Mouse (Mus musculus): Measurements from ENCODE around the gene Mybpc2. TPM values are rescaled to one million over a fixed set of nuclear protein-coding genes. Genes with fewer than 3 reads are reported as not detected.

The Mybpc2 gene
- total and polyA plus RNA-seq, 3 experiments = 0.05 TPM; not detected in 2

- ATAC-seq (ENCODE audit: extremely low read depth, insufficient number of reproducible peaks, low FRiP score, poor library complexity, severe bottlenecking) (no peak), DNase-seq (ENCODE audit: low spot score) (no peak)
- peaks cover 12% of the 10 kb centered on the region; the same call in 1 of the 2 replicates for H3K9me3 ChIP-seq (replicated peaks)
- TF ChIP-seq CTCF (IDR thresholded peaks at IDR 0.05; ENCODE audit: low read depth, low read length) = no peak
- no peak for TF ChIP-seq GATA1 (IDR thresholded peaks at IDR 0.05; ENCODE audit: borderline replicate concordance, low read length)
- no peak for TF ChIP-seq POLR2AphosphoS5 (IDR thresholded peaks at IDR 0.05; ENCODE audit: insufficient replicate concordance, low read depth, low read length)
- TF ChIP-seq TAL1 (conservative IDR thresholded peaks at IDR 0.05; ENCODE audit: low read depth, low read length) = no peak
- TF ChIP-seq GATA2 (IDR thresholded peaks at IDR 0.05; ENCODE audit: borderline replicate concordance, low read depth, low read length) = no peak
- no peaks in the 10 kb centered on the region for H3K36me3 ChIP-seq (replicated peaks)
- H3K4me1 ChIP-seq (ENCODE audit: insufficient read depth, low read depth, low read length) = peaks cover 11% of the 10 kb centered on the region
- H3K27me3 ChIP-seq (ENCODE audit: insufficient read depth, low read length) = peaks cover 28% of the 10 kb centered on the region; the same call in 1 of the 2 replicates
- H3K4me3 ChIP-seq (ENCODE audit: low read depth, low read length) = peak overlapping the region; percentile 31
Measured at GRCm38 (mm10) chr7:44461503-44462217, 62.8 kb downstream of the Mybpc2 start.

- H3K4me1 ChIP-seq (ENCODE audit: insufficient read depth, low read depth, low read length) = peaks cover 7% of the 10 kb centered on the region
- TF ChIP-seq TAL1 (conservative IDR thresholded peaks at IDR 0.05; ENCODE audit: low read depth, low read length) (no peak), GATA1 (IDR thresholded peaks at IDR 0.05; ENCODE audit: borderline replicate concordance, low read length) (no peak), GATA2 (IDR thresholded peaks at IDR 0.05; ENCODE audit: borderline replicate concordance, low read depth, low read length) (no peak), CTCF (IDR thresholded peaks at IDR 0.05; ENCODE audit: low read depth, low read length) (no peak), POLR2AphosphoS5 (IDR thresholded peaks at IDR 0.05; ENCODE audit: insufficient replicate concordance, low read depth, low read length) (no peak)
- H3K9me3 ChIP-seq (replicated peaks) = peaks cover 12% of the 10 kb centered on the region; the same call in 1 of the 2 replicates
- DNase-seq (ENCODE audit: low spot score) = no peak
- no peaks in the 10 kb centered on the region for H3K36me3 ChIP-seq (replicated peaks)
- peaks cover 28% of the 10 kb centered on the region; the same call in 1 of the 2 replicates for H3K27me3 ChIP-seq (ENCODE audit: insufficient read depth, low read length)
- H3K4me3 ChIP-seq (ENCODE audit: low read depth, low read length) = no peak overlapping the region
- ATAC-seq (ENCODE audit: extremely low read depth, insufficient number of reproducible peaks, low FRiP score, poor library complexity, severe bottlenecking) = no peak
Measured at GRCm38 (mm10) chr7:44460767-44461502, 63.5 kb downstream of the Mybpc2 start.

- Histone ChIP-seq H3K4me3 (ENCODE audit: low read depth, low read length) (no peak overlapping the region), H3K27me3 (ENCODE audit: insufficient read depth, low read length) (peaks cover 28% of the 10 kb centered on the region; the same call in 1 of the 2 replicates), H3K9me3 (replicated peaks) (peaks cover 12% of the 10 kb centered on the region; the same call in 1 of the 2 replicates), H3K36me3 (replicated peaks) (no peaks in the 10 kb centered on the region), H3K4me1 (ENCODE audit: insufficient read depth, low read depth, low read length) (peaks cover 7% of the 10 kb centered on the region)
- no peak for TF ChIP-seq GATA2 (IDR thresholded peaks at IDR 0.05; ENCODE audit: borderline replicate concordance, low read depth, low read length)
- no peak for TF ChIP-seq POLR2AphosphoS5 (IDR thresholded peaks at IDR 0.05; ENCODE audit: insufficient replicate concordance, low read depth, low read length)
- TF ChIP-seq TAL1 (conservative IDR thresholded peaks at IDR 0.05; ENCODE audit: low read depth, low read length) = no peak
- no peak for TF ChIP-seq GATA1 (IDR thresholded peaks at IDR 0.05; ENCODE audit: borderline replicate concordance, low read length)
- TF ChIP-seq CTCF (IDR thresholded peaks at IDR 0.05; ENCODE audit: low read depth, low read length) = no peak
- DNase-seq (ENCODE audit: low spot score) = no peak
- no peak for ATAC-seq (ENCODE audit: extremely low read depth, insufficient number of reproducible peaks, low FRiP score, poor library complexity, severe bottlenecking)
Measured at GRCm38 (mm10) chr7:44460067-44460466, 64.4 kb downstream of the Mybpc2 start.

- H3K4me1 ChIP-seq (ENCODE audit: insufficient read depth, low read depth, low read length) = peaks cover 5% of the 10 kb centered on the region
- H3K9me3 ChIP-seq (replicated peaks) = peaks cover 2% of the 10 kb centered on the region; the same call in 1 of the 2 replicates
- H3K4me3 ChIP-seq (ENCODE audit: low read depth, low read length) = no peak overlapping the region
- peaks cover 30% of the 10 kb centered on the region; the same call in 1 of the 2 replicates for H3K27me3 ChIP-seq (ENCODE audit: insufficient read depth, low read length)
- DNase-seq (ENCODE audit: low spot score) (no peak), ATAC-seq (ENCODE audit: extremely low read depth, insufficient number of reproducible peaks, low FRiP score, poor library complexity, severe bottlenecking) (no peak)
- no peaks in the 10 kb centered on the region for H3K36me3 ChIP-seq (replicated peaks)
- no peak for TF ChIP-seq GATA2 (IDR thresholded peaks at IDR 0.05; ENCODE audit: borderline replicate concordance, low read depth, low read length)
- no peak for TF ChIP-seq TAL1 (conservative IDR thresholded peaks at IDR 0.05; ENCODE audit: low read depth, low read length)
- TF ChIP-seq GATA1 (IDR thresholded peaks at IDR 0.05; ENCODE audit: borderline replicate concordance, low read length) = no peak
- no peak for TF ChIP-seq POLR2AphosphoS5 (IDR thresholded peaks at IDR 0.05; ENCODE audit: insufficient replicate concordance, low read depth, low read length)
- TF ChIP-seq CTCF (IDR thresholded peaks at IDR 0.05; ENCODE audit: low read depth, low read length) = no peak
Measured at GRCm38 (mm10) chr7:44456302-44456701, 68.2 kb downstream of the Mybpc2 start.

GRCm38 (mm10) chr7:44453256-44453655 lies 71.2 kb downstream of the Mybpc2 start:
- no peaks in the 10 kb centered on the region for H3K36me3 ChIP-seq (replicated peaks)
- TF ChIP-seq GATA2 (IDR thresholded peaks at IDR 0.05; ENCODE audit: borderline replicate concordance, low read depth, low read length) = no peak
- no peak for TF ChIP-seq CTCF (IDR thresholded peaks at IDR 0.05; ENCODE audit: low read depth, low read length)
- no peak for TF ChIP-seq POLR2AphosphoS5 (IDR thresholded peaks at IDR 0.05; ENCODE audit: insufficient replicate concordance, low read depth, low read length)
- no peak for TF ChIP-seq GATA1 (IDR thresholded peaks at IDR 0.05; ENCODE audit: borderline replicate concordance, low read length)
- TF ChIP-seq TAL1 (conservative IDR thresholded peaks at IDR 0.05; ENCODE audit: low read depth, low read length) = no peak
- H3K4me1 ChIP-seq (ENCODE audit: insufficient read depth, low read depth, low read length) = peaks cover 5% of the 10 kb centered on the region
- no peak overlapping the region for H3K4me3 ChIP-seq (ENCODE audit: low read depth, low read length)
- H3K27me3 ChIP-seq (ENCODE audit: insufficient read depth, low read length) = peaks cover 17% of the 10 kb centered on the region; the same call in 1 of the 2 replicates
- no peaks in the 10 kb centered on the region for H3K9me3 ChIP-seq (replicated peaks)
- DNase-seq (ENCODE audit: low spot score) (no peak), ATAC-seq (ENCODE audit: extremely low read depth, insufficient number of reproducible peaks, low FRiP score, poor library complexity, severe bottlenecking) (no peak)

Other genes starting within 250 kb of the Mybpc2 start
- 3.1 and 5.3 TPM in 2 replicates for gene Clec11a, start 217.8 kb downstream of the Mybpc2 start, total RNA-seq (2014; fragmentation: Nextera tagmentation)
- 2.6 and 3.3 TPM in 2 replicates for gene Clec11a, start 217.8 kb downstream of the Mybpc2 start, total RNA-seq (2017)
- gene Clec11a, start 217.8 kb downstream of the Mybpc2 start, polyA plus RNA-seq (2012) = 1.8 and 2.2 TPM in 2 replicates
- gene Shank1, start 214.4 kb downstream of the Mybpc2 start, total RNA-seq (2014; fragmentation: Nextera tagmentation) = 0.08 TPM in 1 of 2 replicates, not detected in the other
- gene Shank1, start 214.4 kb downstream of the Mybpc2 start, total RNA-seq (2017) = under 0.01 and 0.11 TPM in 2 replicates
- gene Shank1, start 214.4 kb downstream of the Mybpc2 start, polyA plus RNA-seq (2012) = 0.13 and 0.20 TPM in 2 replicates
- gene Syt3, start 140.6 kb downstream of the Mybpc2 start, total RNA-seq (2014; fragmentation: Nextera tagmentation) = not detected in 2 replicates
- gene Syt3, start 140.6 kb downstream of the Mybpc2 start, total RNA-seq (2017) = not detected in 2 replicates
- gene Syt3, start 140.6 kb downstream of the Mybpc2 start, polyA plus RNA-seq (2012) = 0.02 TPM in 1 of 2 replicates, not detected in the other
- gene 1700008O03Rik, start 138.8 kb downstream of the Mybpc2 start, total RNA-seq (2014; fragmentation: Nextera tagmentation) = 2.5 TPM in 1 of 2 replicates, not detected in the other
- gene 1700008O03Rik, start 138.8 kb downstream of the Mybpc2 start, total RNA-seq (2017) = 0.11 and 0.41 TPM in 2 replicates
- gene 1700008O03Rik, start 138.8 kb downstream of the Mybpc2 start, polyA plus RNA-seq (2012) = 0.49 and 0.61 TPM in 2 replicates
- not detected in 2 replicates for gene Lrrc4b, start 95.6 kb downstream of the Mybpc2 start, total RNA-seq (2014; fragmentation: Nextera tagmentation)
- 0.05 TPM in 1 of 2 replicates, not detected in the other for gene Lrrc4b, start 95.6 kb downstream of the Mybpc2 start, total RNA-seq (2017)
- not detected in 2 replicates for gene Lrrc4b, start 95.6 kb downstream of the Mybpc2 start, polyA plus RNA-seq (2012)
- not detected in 2 replicates for gene Aspdh, start 59.3 kb downstream of the Mybpc2 start, total RNA-seq (2014; fragmentation: Nextera tagmentation)
- gene Aspdh, start 59.3 kb downstream of the Mybpc2 start, total RNA-seq (2017) = not detected in 2 replicates
- not detected in 2 replicates for gene Aspdh, start 59.3 kb downstream of the Mybpc2 start, polyA plus RNA-seq (2012)
- 48.5 and 55.0 TPM in 2 replicates for gene Josd2, start 56.7 kb downstream of the Mybpc2 start, total RNA-seq (2014; fragmentation: Nextera tagmentation)
- gene Josd2, start 56.7 kb downstream of the Mybpc2 start, total RNA-seq (2017) = 22.1 and 27.2 TPM in 2 replicates
- 162 and 230 TPM in 2 replicates for gene Josd2, start 56.7 kb downstream of the Mybpc2 start, polyA plus RNA-seq (2012)
- 33.3 and 33.7 TPM in 2 replicates for gene Emc10, start 28.1 kb downstream of the Mybpc2 start, total RNA-seq (2014; fragmentation: Nextera tagmentation)
- gene Emc10, start 28.1 kb downstream of the Mybpc2 start, total RNA-seq (2017) = 18.5 and 19.0 TPM in 2 replicates
- 147 and 166 TPM in 2 replicates for gene Emc10, start 28.1 kb downstream of the Mybpc2 start, polyA plus RNA-seq (2012)
- gene Fam71e1, start 28.1 kb downstream of the Mybpc2 start, total RNA-seq (2014; fragmentation: Nextera tagmentation) = 6.8 and 12.7 TPM in 2 replicates
- gene Fam71e1, start 28.1 kb downstream of the Mybpc2 start, total RNA-seq (2017) = 1.3 and 5.5 TPM in 2 replicates
- gene Fam71e1, start 28.1 kb downstream of the Mybpc2 start, polyA plus RNA-seq (2012) = 6.9 and 7.4 TPM in 2 replicates
- not detected in 2 replicates for gene Spib, start 7.4 kb upstream of the Mybpc2 start, total RNA-seq (2014; fragmentation: Nextera tagmentation)
- not detected in 2 replicates for gene Spib, start 7.4 kb upstream of the Mybpc2 start, total RNA-seq (2017)
- gene Spib, start 7.4 kb upstream of the Mybpc2 start, polyA plus RNA-seq (2012) = not detected in 2 replicates
- gene Pold1, start 24.2 kb upstream of the Mybpc2 start, total RNA-seq (2014; fragmentation: Nextera tagmentation) = 70.1 and 106 TPM in 2 replicates
- 54.6 and 72.4 TPM in 2 replicates for gene Pold1, start 24.2 kb upstream of the Mybpc2 start, total RNA-seq (2017)
- 252 and 268 TPM in 2 replicates for gene Pold1, start 24.2 kb upstream of the Mybpc2 start, polyA plus RNA-seq (2012)
- 98.5 and 107 TPM in 2 replicates for gene Nr1h2, start 29.3 kb upstream of the Mybpc2 start, total RNA-seq (2014; fragmentation: Nextera tagmentation)
- 34.0 and 39.0 TPM in 2 replicates for gene Nr1h2, start 29.3 kb upstream of the Mybpc2 start, total RNA-seq (2017)
- 223 and 232 TPM in 2 replicates for gene Nr1h2, start 29.3 kb upstream of the Mybpc2 start, polyA plus RNA-seq (2012)
- 1.3 and 2.7 TPM in 2 replicates for gene Napsa, start 47.7 kb upstream of the Mybpc2 start, total RNA-seq (2014; fragmentation: Nextera tagmentation)
- 0.16 and 0.70 TPM in 2 replicates for gene Napsa, start 47.7 kb upstream of the Mybpc2 start, total RNA-seq (2017)
- gene Napsa, start 47.7 kb upstream of the Mybpc2 start, polyA plus RNA-seq (2012) = 0.10 and 0.35 TPM in 2 replicates
- 0.53 TPM in 1 of 2 replicates, not detected in the other for gene Kcnc3, start 66.0 kb upstream of the Mybpc2 start, total RNA-seq (2014; fragmentation: Nextera tagmentation)
- 0.05 TPM in 1 of 2 replicates, not detected in the other for gene Kcnc3, start 66.0 kb upstream of the Mybpc2 start, total RNA-seq (2017)
- not detected in 2 replicates for gene Kcnc3, start 66.0 kb upstream of the Mybpc2 start, polyA plus RNA-seq (2012)
- not detected in 2 replicates for gene Myh14, start 146.2 kb upstream of the Mybpc2 start, total RNA-seq (2014; fragmentation: Nextera tagmentation)
- gene Myh14, start 146.2 kb upstream of the Mybpc2 start, total RNA-seq (2017) = not detected in 2 replicates
- gene Myh14, start 146.2 kb upstream of the Mybpc2 start, polyA plus RNA-seq (2012) = not detected in 2 replicates
- not detected in 2 replicates for gene Izumo2, start 184.1 kb upstream of the Mybpc2 start, total RNA-seq (2014; fragmentation: Nextera tagmentation)
- not detected in 2 replicates for gene Izumo2, start 184.1 kb upstream of the Mybpc2 start, total RNA-seq (2017)
- not detected in 2 replicates for gene Izumo2, start 184.1 kb upstream of the Mybpc2 start, polyA plus RNA-seq (2012)
- gene Vrk3, start 223.8 kb upstream of the Mybpc2 start, total RNA-seq (2014; fragmentation: Nextera tagmentation) = 44.9 and 48.7 TPM in 2 replicates
- gene Vrk3, start 223.8 kb upstream of the Mybpc2 start, total RNA-seq (2017) = 48.8 and 49.0 TPM in 2 replicates
- 72.0 and 82.5 TPM in 2 replicates for gene Vrk3, start 223.8 kb upstream of the Mybpc2 start, polyA plus RNA-seq (2012)
- 3.9 and 4.1 TPM in 2 replicates for gene Zfp473, start 226.4 kb upstream of the Mybpc2 start, total RNA-seq (2014; fragmentation: Nextera tagmentation)
- 4.0 and 4.5 TPM in 2 replicates for gene Zfp473, start 226.4 kb upstream of the Mybpc2 start, total RNA-seq (2017)
- 0.14 and 0.33 TPM in 2 replicates for gene Zfp473, start 226.4 kb upstream of the Mybpc2 start, polyA plus RNA-seq (2012)

All from G1E (cell line).